Mouse (Mus musculus) megakaryocyte, embryonic 14.5 days (primary cell): Measurements from ENCODE around the gene Adam11.

ENCODE experiments used
- FLI1 ChIP-seq: IDR thresholded peaks from 2 replicates; pipeline ENCODE4 v1.6.1; 2012; ENCODE audit warnings: low read length, inconsistent platforms, mixed read lengths
- GATA1 ChIP-seq: IDR thresholded peaks from 3 replicates; pipeline ENCODE4 v1.6.1; 2012; ENCODE audit warnings: mixed read lengths, low read length, inconsistent platforms, borderline replicate concordance

GRCm38 (mm10) chr11:102818121-102819020 lies 57.1 kb downstream of the Adam11 start:
- TF ChIP-seq GATA1 (no peak), FLI1 (no peak)
